In genomic region chr8:117374087-117374486, GRCm38 (mm10) we compare ENCODE assay signal across 21 mouse cellular contexts.
A peak's percentile ranks its signal among the peaks of the same experiment; 100 is the strongest.
DNase-seq lines count a peak whose midpoint lies in the region; ATAC-seq and TF ChIP-seq lines count a peak whose summit lies in the region.
"Had no signal": no experiment of that assay in that cellular context is flagged by ENCODE, and none has a peak within 500 bp of the region (broad histone marks: within the 10 kb centered on the region; RNA-seq: fewer than 3 reads in every experiment).

No protein-coding gene starts in this region.

- TF ChIP-seq POLR2A in cortical plate, adult 2 months (IDR thresholded peaks at IDR 0.05; ENCODE audit: extremely low read depth, insufficient read depth, low read length), result no peak

- H3K4me2 ChIP-seq in forebrain, embryonic 13.5 days, result no peak overlapping the region
- H3K4me2 ChIP-seq in forebrain, embryonic 11.5 days (ENCODE audit: low read depth, low read length, severe bottlenecking), result no peak overlapping the region
- no peak overlapping the region for H3K4me2 ChIP-seq in midbrain, embryonic 16.5 days (ENCODE audit: low read length)
- no peak overlapping the region for H3K4me2 ChIP-seq in midbrain, embryonic 15.5 days
- no peak overlapping the region for H3K4me2 ChIP-seq in intestine, embryonic 16.5 days (ENCODE audit: low read depth, low read length)
- H3K4me2 ChIP-seq: forebrain, embryonic 15.5 days; hindbrain, embryonic 14.5 days had no signal

- H3K9ac ChIP-seq in forebrain, embryonic 13.5 days, result no peak overlapping the region
- no peak overlapping the region for H3K9ac ChIP-seq in forebrain, embryonic 11.5 days (ENCODE audit: low read length)
- 0 out of 2 replicates have a peak overlapping the region, but pooled peaks have one; percentile 25 for H3K9ac ChIP-seq in midbrain, embryonic 16.5 days (ENCODE audit: low read depth, low read length)
- no peak overlapping the region for H3K9ac ChIP-seq in midbrain, embryonic 15.5 days
- no peak overlapping the region for H3K9ac ChIP-seq in intestine, embryonic 16.5 days (ENCODE audit: low read depth, low read length)
- H3K9ac ChIP-seq: forebrain, embryonic 15.5 days; hindbrain, embryonic 14.5 days had no signal

- peak overlapping the region; percentile 14; the same call in 1 of the 2 replicates for H3K27ac ChIP-seq in forebrain, embryonic 13.5 days
- H3K27ac ChIP-seq in forebrain, embryonic 11.5 days (ENCODE audit: low read depth, low read length), result no peak overlapping the region
- H3K27ac ChIP-seq in layer of hippocampus, adult 2 months, result peak overlapping the region; percentile 88
- H3K27ac ChIP-seq in midbrain, embryonic 16.5 days (ENCODE audit: low read length), result no peak overlapping the region
- no peak overlapping the region for H3K27ac ChIP-seq in midbrain, embryonic 15.5 days
- H3K27ac ChIP-seq in cortical plate, adult 2 months (ENCODE audit: insufficient read depth, low read length), result peak overlapping the region; percentile 21; the same call in 1 of the 2 replicates
- no peak overlapping the region for H3K27ac ChIP-seq in intestine, embryonic 16.5 days (ENCODE audit: low read length)
- H3K27ac ChIP-seq: embryonic facial prominence, embryonic 10.5 days; forebrain, embryonic 15.5 days; hindbrain, embryonic 14.5 days had no signal

- DNase-seq in forebrain, embryonic 11.5 days (ENCODE audit: low spot score), result no peak
- no peak for DNase-seq in layer of hippocampus, adult 2 months (ENCODE audit: low spot score in 2 of 2)
- DNase-seq in layer of hippocampus, adult 11-12 months (ENCODE audit: low spot score), result no peak
- DNase-seq: adrenal gland, adult 8-10 months; B cell, adult 2 months; cerebellum, adult 11-12 months; cerebellum, adult 9-10 months; cerebellum, postnatal 25 days; gastrocnemius, postnatal 25 days; heart, postnatal 10 days; heart, postnatal 4 days had no signal

- peaks cover 54% of the 10 kb centered on the region for H3K4me1 ChIP-seq in forebrain, embryonic 13.5 days
- peaks cover 7% of the 10 kb centered on the region; the same call in 1 of the 2 replicates for H3K4me1 ChIP-seq in forebrain, embryonic 11.5 days (replicated peaks; ENCODE audit: control insufficient read depth, insufficient read depth, low read length)
- peaks cover 41% of the 10 kb centered on the region for H3K4me1 ChIP-seq in midbrain, embryonic 16.5 days (ENCODE audit: control insufficient read depth, insufficient read depth, low read length)
- peaks cover 54% of the 10 kb centered on the region for H3K4me1 ChIP-seq in midbrain, embryonic 15.5 days
- H3K4me1 ChIP-seq in cortical plate, adult 2 months (ENCODE audit: control insufficient read depth, insufficient read depth, low read length), result peaks cover 30% of the 10 kb centered on the region
- peaks cover 34% of the 10 kb centered on the region for H3K4me1 ChIP-seq in intestine, embryonic 16.5 days (ENCODE audit: control insufficient read depth, insufficient read depth, low read length)

- no peak overlapping the region for H3K4me3 ChIP-seq in forebrain, embryonic 13.5 days
- no peak overlapping the region for H3K4me3 ChIP-seq in forebrain, embryonic 11.5 days (ENCODE audit: low read depth, low read length)
- no peak overlapping the region for H3K4me3 ChIP-seq in layer of hippocampus, adult 2 months
- no peak overlapping the region for H3K4me3 ChIP-seq in midbrain, embryonic 16.5 days (ENCODE audit: low read depth, low read length)
- H3K4me3 ChIP-seq in midbrain, embryonic 15.5 days, result no peak overlapping the region
- no peak overlapping the region for H3K4me3 ChIP-seq in cortical plate, adult 2 months (ENCODE audit: insufficient read depth, low read length)
- no peak overlapping the region for H3K4me3 ChIP-seq in intestine, embryonic 16.5 days (ENCODE audit: low read length)
- H3K4me3 ChIP-seq: embryonic facial prominence, embryonic 10.5 days; forebrain, embryonic 15.5 days had no signal

- TF ChIP-seq CTCF in layer of hippocampus, adult 2 months (conservative IDR thresholded peaks at IDR 0.05), result no peak; the same call in 1 of the 2 replicates
- TF ChIP-seq CTCF in cortical plate, adult 2 months (IDR thresholded peaks at IDR 0.05; ENCODE audit: extremely low read depth, insufficient read depth, low read length), result no peak

- H3K9me3 ChIP-seq in forebrain, embryonic 13.5 days (replicated peaks), result no peaks in the 10 kb centered on the region
- H3K9me3 ChIP-seq in forebrain, embryonic 11.5 days (ENCODE audit: control insufficient read depth, low read length), result no peaks in the 10 kb centered on the region
- no peaks in the 10 kb centered on the region for H3K9me3 ChIP-seq in midbrain, embryonic 16.5 days (replicated peaks; ENCODE audit: control insufficient read depth, low read length, poor library complexity, severe bottlenecking)
- no peaks in the 10 kb centered on the region for H3K9me3 ChIP-seq in midbrain, embryonic 15.5 days
- no peaks in the 10 kb centered on the region for H3K9me3 ChIP-seq in intestine, embryonic 16.5 days (ENCODE audit: control insufficient read depth, low read length)
- H3K9me3 ChIP-seq: embryonic facial prominence, embryonic 10.5 days; forebrain, embryonic 15.5 days; G1E had no signal

- H3K36me3 ChIP-seq in forebrain, embryonic 13.5 days (ENCODE audit: poor library complexity, severe bottlenecking), result 0 out of 2 replicates have a peak, but pooled peaks cover 3% of the 10 kb centered on the region
- no peaks in the 10 kb centered on the region for H3K36me3 ChIP-seq in forebrain, embryonic 11.5 days (ENCODE audit: control insufficient read depth, insufficient read depth, low read length)
- H3K36me3 ChIP-seq in midbrain, embryonic 16.5 days (ENCODE audit: control insufficient read depth, insufficient read depth, low read length), result no peaks in the 10 kb centered on the region
- no peaks in the 10 kb centered on the region for H3K36me3 ChIP-seq in midbrain, embryonic 15.5 days (replicated peaks)
- H3K36me3 ChIP-seq in intestine, embryonic 16.5 days (ENCODE audit: control insufficient read depth, insufficient read depth, low read length), result no peaks in the 10 kb centered on the region
- H3K36me3 ChIP-seq: forebrain, embryonic 15.5 days had no signal

- no peak for ATAC-seq in forebrain, embryonic 13.5 days
- no peak for ATAC-seq in forebrain, embryonic 11.5 days (replicated peaks; ENCODE audit: low FRiP score)
- no peak for ATAC-seq in midbrain, embryonic 16.5 days
- ATAC-seq in midbrain, embryonic 15.5 days (replicated peaks), result no peak
- no peak for ATAC-seq in intestine, embryonic 16.5 days
- ATAC-seq: CD4-positive, CD25-positive, alpha-beta regulatory T cell, adult 4 months; forebrain, embryonic 15.5 days had no signal

- WGBS in forebrain, embryonic 13.5 days, result 87% methylated on average over 3 of the region's 3 CpGs
- WGBS in forebrain, embryonic 11.5 days, result 90% methylated on average over 3 of the region's 3 CpGs
- 82% methylated on average over 3 of the region's 3 CpGs for WGBS in midbrain, embryonic 16.5 days
- 75% methylated on average over 3 of the region's 3 CpGs for WGBS in midbrain, embryonic 15.5 days
- WGBS in intestine, embryonic 16.5 days, result 81% methylated on average over 3 of the region's 3 CpGs

- H3K27me3 ChIP-seq in forebrain, embryonic 13.5 days, result no peaks in the 10 kb centered on the region
- no peaks in the 10 kb centered on the region for H3K27me3 ChIP-seq in forebrain, embryonic 11.5 days (ENCODE audit: control insufficient read depth, insufficient read depth, low read length)
- no peaks in the 10 kb centered on the region for H3K27me3 ChIP-seq in midbrain, embryonic 16.5 days (ENCODE audit: control insufficient read depth, insufficient read depth, low read depth, low read length)
- no peaks in the 10 kb centered on the region for H3K27me3 ChIP-seq in midbrain, embryonic 15.5 days (replicated peaks)
- H3K27me3 ChIP-seq in intestine, embryonic 16.5 days (replicated peaks; ENCODE audit: control insufficient read depth, insufficient read depth, low read length), result no peaks in the 10 kb centered on the region
- H3K27me3 ChIP-seq: forebrain, embryonic 15.5 days had no signal

Comparison
In these comparisons a context has a peak if more than half of its experiments do, and no peak if none do; other contexts are left out.
1. H3K27ac ChIP-seq: peak in forebrain, embryonic 13.5 days (single experiment), layer of hippocampus, adult 2 months (single experiment) and cortical plate, adult 2 months (single experiment); none in forebrain, embryonic 11.5 days (single experiment), midbrain, embryonic 16.5 days (single experiment), midbrain, embryonic 15.5 days (single experiment) and intestine, embryonic 16.5 days (single experiment).